Mouse (Mus musculus) small intestine, adult 2 months (tissue): ENCODE data around the gene E2f6.

Experiments used
- CTCF ChIP-seq: fragments of 200-500 bp; IDR thresholded peaks from 2 replicates; pipeline ENCODE4 v1.5.1; 2012; ENCODE audit warnings: low read depth, mild to moderate bottlenecking, control low read depth, inconsistent platforms, low read length, moderate library complexity, mixed read lengths; ENCODE audit not compliant: insufficient replicate concordance, insufficient read length; ENCODE audit errors: extremely low read depth
- POLR2A ChIP-seq: fragments of 200-500 bp; IDR thresholded peaks from 2 replicates; pipeline ENCODE4 v1.6.1; 2012; ENCODE audit warnings: low read depth, mild to moderate bottlenecking, control low read depth, inconsistent platforms, low read length, moderate library complexity

- no peak for TF ChIP-seq CTCF
- no peak for TF ChIP-seq POLR2A
These were observed 11.9 kb upstream of the E2f6 start for GRCm38 (mm10) chr12:16798894-16799293.
